Mouse (Mus musculus): ENCODE measurements around the gene Slc6a6. TPM values are rescaled to one million over a fixed set of nuclear protein-coding genes. Genes with fewer than 3 reads are reported as not detected.

Slc6a6 gene
- polyA plus RNA-seq, 1 experiment from 2014 or later, result 64.0 TPM

DNA sequence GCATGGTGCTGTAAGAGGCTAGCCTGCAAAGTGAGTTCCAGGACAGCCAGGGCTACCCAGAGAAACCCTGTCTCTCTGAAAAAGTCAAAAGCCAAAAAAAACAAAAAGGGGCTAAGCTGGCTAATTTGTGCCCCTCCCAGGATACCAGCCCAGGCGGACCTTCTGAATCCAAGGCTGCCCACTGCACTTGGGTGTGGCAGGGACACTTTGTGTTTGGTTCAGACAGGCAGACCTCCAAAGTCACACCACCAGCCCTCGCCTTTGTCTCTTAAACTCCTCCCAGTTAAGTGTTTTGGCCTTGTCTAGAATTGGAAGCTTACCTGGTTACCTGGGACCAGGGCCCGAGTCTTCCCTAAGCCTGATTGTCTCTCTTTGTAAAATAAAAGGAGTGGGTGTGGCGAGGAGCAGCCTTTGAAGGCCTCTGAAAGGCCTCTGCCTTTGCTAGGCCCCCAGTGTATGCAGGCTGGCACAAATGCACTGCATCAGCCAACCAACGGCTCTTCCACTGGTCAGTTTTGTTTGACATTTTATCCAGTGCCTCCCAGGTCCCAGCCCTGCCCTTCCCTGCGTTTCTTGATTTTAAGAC lies 26.6 kb downstream of the Slc6a6 start:
- Histone ChIP-seq H3K4me3 (ENCODE audit: low read depth, low read length) (no peak overlapping the region), H3K9ac (ENCODE audit: low read depth, low read length) (no peak overlapping the region), H3K9me3 (ENCODE audit: control insufficient read depth, low read length) (no peaks in the 10 kb centered on the region), H3K27me3 (ENCODE audit: control insufficient read depth, insufficient read depth, low read length) (no peaks in the 10 kb centered on the region), H3K4me2 (replicated peaks; ENCODE audit: low read depth, low read length) (no peak overlapping the region), H3K4me1 (replicated peaks; ENCODE audit: control insufficient read depth, insufficient read depth, low read length) (peaks cover 15% of the 10 kb centered on the region), H3K27ac (ENCODE audit: low read depth, low read length) (no peak overlapping the region), H3K36me3 (ENCODE audit: control insufficient read depth, insufficient read depth, low read length) (no peaks in the 10 kb centered on the region)
- no peak for ATAC-seq (ENCODE audit: low FRiP score)
- DNase-seq (ENCODE audit: low spot score), result no peak
- WGBS, result 43% methylated on average over 6 of the region's 6 CpGs

DNA sequence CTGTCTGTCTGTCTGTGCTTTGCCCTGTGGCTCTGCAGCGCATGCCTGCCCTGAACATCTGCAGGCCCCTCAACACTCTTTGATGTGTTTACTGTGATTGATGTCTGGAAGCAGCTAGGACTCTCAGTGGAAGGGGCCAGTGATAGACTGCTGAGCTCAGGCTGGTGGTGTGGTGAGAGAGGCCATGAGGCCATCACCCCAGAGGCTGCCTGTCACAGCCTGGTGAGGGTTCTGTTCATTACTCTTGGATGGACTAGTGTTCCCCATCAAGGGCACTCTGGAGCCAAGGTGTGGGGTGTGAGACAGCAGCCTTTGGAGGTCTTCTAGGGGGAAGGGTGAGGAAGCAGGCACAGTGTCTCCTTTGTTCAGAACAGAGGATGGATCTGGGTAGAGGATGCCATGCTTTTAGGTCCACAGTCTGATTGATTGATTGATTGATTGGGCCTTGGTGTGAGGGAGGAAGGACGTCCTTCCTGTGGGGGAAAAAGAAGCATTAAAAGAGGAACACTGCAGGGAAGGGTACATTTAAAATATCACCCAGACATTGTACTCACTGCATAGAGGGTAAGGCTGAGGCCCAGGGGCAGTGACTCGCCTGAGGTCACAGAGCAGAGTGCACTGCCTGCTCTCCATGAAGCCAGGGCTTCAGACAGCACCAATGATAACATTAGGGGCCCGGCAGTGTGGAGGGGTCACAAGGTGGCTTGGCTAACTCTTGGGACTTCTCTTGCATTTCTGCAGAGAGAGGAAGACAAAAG lies 28.4 kb downstream of the Slc6a6 start:
- peaks cover 15% of the 10 kb centered on the region for H3K4me1 ChIP-seq (replicated peaks; ENCODE audit: control insufficient read depth, insufficient read depth, low read length)
- H3K9ac ChIP-seq (ENCODE audit: low read depth, low read length), result peak overlapping the region; percentile 28; the same call in 1 of the 2 replicates
- H3K36me3 ChIP-seq (ENCODE audit: control insufficient read depth, insufficient read depth, low read length), result no peaks in the 10 kb centered on the region
- no peak overlapping the region for H3K4me3 ChIP-seq (ENCODE audit: low read depth, low read length)
- DNase-seq (ENCODE audit: low spot score) (no peak), ATAC-seq (ENCODE audit: low FRiP score) (peak; percentile 33; the same call in 1 of the 2 replicates)
- H3K4me2 ChIP-seq (replicated peaks; ENCODE audit: low read depth, low read length), result no peak overlapping the region
- no peaks in the 10 kb centered on the region for H3K27me3 ChIP-seq (ENCODE audit: control insufficient read depth, insufficient read depth, low read length)
- H3K27ac ChIP-seq (ENCODE audit: low read depth, low read length), result peak overlapping the region; percentile 87
- no peaks in the 10 kb centered on the region for H3K9me3 ChIP-seq (ENCODE audit: control insufficient read depth, low read length)
- 10% methylated on average over 4 of the region's 4 CpGs for WGBS

DNA sequence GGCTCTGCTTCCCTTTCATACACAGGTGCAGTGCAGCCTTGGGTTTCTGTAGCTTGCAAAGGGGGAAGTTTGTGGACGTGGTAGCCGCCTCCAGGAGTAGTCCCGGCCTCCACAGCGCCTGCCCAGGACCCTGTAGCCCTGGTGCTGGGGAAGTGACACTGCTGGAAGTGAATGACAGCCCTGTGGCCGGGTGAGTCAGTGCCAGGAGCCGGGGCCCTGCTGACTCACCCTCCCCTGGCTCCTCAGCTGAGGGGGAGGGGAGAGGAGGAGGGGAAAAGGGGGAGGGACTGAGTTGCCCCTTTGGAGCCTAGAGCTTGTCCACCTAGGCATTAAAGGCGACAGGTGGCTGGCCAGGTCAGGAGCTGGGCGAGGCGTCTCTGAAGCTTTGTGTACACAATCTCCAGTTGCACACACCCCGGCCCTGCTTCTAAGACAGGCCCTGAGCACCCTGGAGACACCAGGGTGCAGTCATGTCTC lies 29.0 kb downstream of the Slc6a6 start:
- H3K4me3 ChIP-seq (ENCODE audit: low read depth, low read length), result no peak overlapping the region
- no peak overlapping the region for H3K4me2 ChIP-seq (replicated peaks; ENCODE audit: low read depth, low read length)
- no peaks in the 10 kb centered on the region for H3K36me3 ChIP-seq (ENCODE audit: control insufficient read depth, insufficient read depth, low read length)
- no peaks in the 10 kb centered on the region for H3K9me3 ChIP-seq (ENCODE audit: control insufficient read depth, low read length)
- peak overlapping the region; percentile 87 for H3K27ac ChIP-seq (ENCODE audit: low read depth, low read length)
- ATAC-seq (ENCODE audit: low FRiP score), result peak; percentile 71
- H3K27me3 ChIP-seq (ENCODE audit: control insufficient read depth, insufficient read depth, low read length), result no peaks in the 10 kb centered on the region
- WGBS, result 5% methylated on average over 10 of the region's 10 CpGs
- H3K4me1 ChIP-seq (replicated peaks; ENCODE audit: control insufficient read depth, insufficient read depth, low read length), result peaks cover 15% of the 10 kb centered on the region
- DNase-seq (ENCODE audit: low spot score), result peak; percentile 64
- peak overlapping the region; percentile 7; the same call in 1 of the 2 replicates for H3K9ac ChIP-seq (ENCODE audit: low read depth, low read length)

DNA sequence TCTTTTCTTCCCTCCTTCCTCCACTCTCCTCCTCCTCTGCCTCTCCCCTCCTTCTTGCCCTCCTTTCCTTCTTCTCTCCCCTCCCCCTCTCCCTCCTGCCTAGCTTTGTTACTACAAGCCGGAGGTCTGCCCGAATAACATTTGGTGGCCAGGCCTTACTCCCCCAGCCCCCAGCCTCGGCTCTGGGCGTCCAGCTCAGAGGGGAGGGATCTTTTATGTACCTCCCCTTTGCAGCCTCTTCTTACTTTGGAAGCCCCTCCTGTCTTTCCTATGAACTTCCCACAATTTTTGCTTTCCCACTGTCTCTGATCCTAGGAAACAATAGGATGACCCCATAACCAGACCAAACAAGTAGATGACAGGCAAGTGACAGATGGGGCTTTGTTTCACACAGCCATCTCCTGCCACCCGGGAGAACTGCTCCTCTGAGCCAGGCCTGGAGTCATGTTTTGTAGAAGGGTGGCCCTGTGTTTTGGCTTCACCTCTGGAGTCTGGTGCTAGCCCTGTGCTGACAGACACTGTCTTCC lies 29.6 kb downstream of the Slc6a6 start:
- DNase-seq (ENCODE audit: low spot score), result peak; percentile 68

DNA sequence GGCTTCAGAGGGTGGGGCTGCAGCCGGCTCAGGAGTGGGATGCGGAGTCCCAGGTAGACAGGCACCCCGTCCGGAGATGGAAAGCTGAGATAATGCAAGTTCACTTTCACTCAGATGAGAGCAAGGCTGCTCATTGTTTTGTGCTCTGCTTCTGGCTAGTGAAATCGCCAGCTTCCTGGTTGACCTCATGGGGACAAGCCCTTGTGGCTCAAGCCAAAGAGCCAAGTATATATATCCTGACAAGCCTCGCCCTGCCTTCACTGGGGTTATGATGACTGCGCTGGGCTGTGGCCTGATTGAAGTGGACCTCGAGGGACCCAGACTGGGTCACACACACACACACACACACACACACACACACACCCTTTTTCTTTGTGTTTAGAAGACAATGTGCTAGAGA lies 31.2 kb downstream of the Slc6a6 start:
- H3K27me3 ChIP-seq (ENCODE audit: control insufficient read depth, insufficient read depth, low read length), result no peaks in the 10 kb centered on the region
- H3K4me1 ChIP-seq (replicated peaks; ENCODE audit: control insufficient read depth, insufficient read depth, low read length), result peaks cover 30% of the 10 kb centered on the region
- 87% methylated on average over 8 of the region's 8 CpGs for WGBS
- H3K9ac ChIP-seq (ENCODE audit: low read depth, low read length), result no peak overlapping the region
- H3K4me3 ChIP-seq (ENCODE audit: low read depth, low read length), result no peak overlapping the region
- no peak overlapping the region for H3K27ac ChIP-seq (ENCODE audit: low read depth, low read length)
- no peaks in the 10 kb centered on the region for H3K36me3 ChIP-seq (ENCODE audit: control insufficient read depth, insufficient read depth, low read length)
- DNase-seq (ENCODE audit: low spot score), result no peak
- no peaks in the 10 kb centered on the region for H3K9me3 ChIP-seq (ENCODE audit: control insufficient read depth, low read length)
- no peak overlapping the region for H3K4me2 ChIP-seq (replicated peaks; ENCODE audit: low read depth, low read length)
- no peak for ATAC-seq (ENCODE audit: low FRiP score)

More for the DNA sequence above, 29.6 kb downstream of the Slc6a6 start:
- peak overlapping the region; percentile 87 for H3K27ac ChIP-seq (ENCODE audit: low read depth, low read length)
- H3K27me3 ChIP-seq (ENCODE audit: control insufficient read depth, insufficient read depth, low read length), result no peaks in the 10 kb centered on the region
- H3K9ac ChIP-seq (ENCODE audit: low read depth, low read length), result no peak overlapping the region
- H3K4me2 ChIP-seq (replicated peaks; ENCODE audit: low read depth, low read length), result no peak overlapping the region
- 2% methylated on average over 5 of the region's 5 CpGs for WGBS
- H3K9me3 ChIP-seq (ENCODE audit: control insufficient read depth, low read length), result no peaks in the 10 kb centered on the region
- no peaks in the 10 kb centered on the region for H3K36me3 ChIP-seq (ENCODE audit: control insufficient read depth, insufficient read depth, low read length)
- peaks cover 15% of the 10 kb centered on the region for H3K4me1 ChIP-seq (replicated peaks; ENCODE audit: control insufficient read depth, insufficient read depth, low read length)
- peak; percentile 62 for ATAC-seq (ENCODE audit: low FRiP score)
- H3K4me3 ChIP-seq (ENCODE audit: low read depth, low read length), result no peak overlapping the region

DNA sequence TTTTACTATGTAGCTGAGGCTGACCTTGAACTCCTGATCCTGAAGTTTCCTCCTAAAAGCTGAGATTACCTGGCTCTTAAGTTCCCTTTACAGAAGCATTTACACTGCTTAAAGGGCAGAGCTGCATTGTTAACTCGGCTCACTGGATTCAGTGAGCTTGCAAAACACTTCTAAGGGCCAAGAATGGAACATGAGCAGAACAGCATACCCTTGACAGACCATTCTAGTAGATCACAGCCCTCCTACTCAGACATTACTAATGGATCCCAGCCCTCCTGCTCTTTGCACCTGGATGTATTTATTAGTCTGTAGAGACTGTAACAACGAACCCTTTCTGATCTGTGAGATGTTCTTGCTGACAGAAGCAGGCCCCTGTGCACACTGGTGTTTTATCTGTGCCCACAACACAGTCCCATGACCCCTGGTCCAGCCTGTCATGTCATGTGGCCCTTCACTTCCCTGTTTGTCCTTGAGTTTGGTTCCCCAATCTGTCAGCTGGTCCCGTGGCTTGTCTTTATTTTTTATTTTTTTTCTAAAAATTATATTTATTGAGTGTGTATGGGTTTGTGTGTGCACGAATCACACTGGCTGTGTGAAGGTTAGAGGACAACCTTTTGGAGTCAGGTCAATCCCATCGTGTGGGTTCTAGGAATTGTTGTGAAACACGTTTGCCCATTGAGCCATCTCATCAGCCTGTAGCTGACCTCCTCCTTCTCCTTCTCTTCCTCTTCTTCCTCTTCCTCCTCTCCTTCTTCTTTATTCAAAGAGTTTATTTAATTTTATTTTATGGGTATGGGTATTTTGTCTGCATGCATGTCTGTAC lies 32.3 kb downstream of the Slc6a6 start:
- WGBS, result 75% methylated on average over 6 of the region's 6 CpGs
- H3K9ac ChIP-seq (ENCODE audit: low read depth, low read length), result no peak overlapping the region
- H3K36me3 ChIP-seq (ENCODE audit: control insufficient read depth, insufficient read depth, low read length), result no peaks in the 10 kb centered on the region
- H3K4me1 ChIP-seq (replicated peaks; ENCODE audit: control insufficient read depth, insufficient read depth, low read length), result peaks cover 39% of the 10 kb centered on the region
- no peak overlapping the region for H3K4me3 ChIP-seq (ENCODE audit: low read depth, low read length)
- DNase-seq (ENCODE audit: low spot score), result no peak
- no peak for ATAC-seq (ENCODE audit: low FRiP score)
- H3K27me3 ChIP-seq (ENCODE audit: control insufficient read depth, insufficient read depth, low read length), result no peaks in the 10 kb centered on the region
- no peak overlapping the region for H3K27ac ChIP-seq (ENCODE audit: low read depth, low read length)
- no peak overlapping the region for H3K4me2 ChIP-seq (replicated peaks; ENCODE audit: low read depth, low read length)
- no peaks in the 10 kb centered on the region for H3K9me3 ChIP-seq (ENCODE audit: control insufficient read depth, low read length)

DNA sequence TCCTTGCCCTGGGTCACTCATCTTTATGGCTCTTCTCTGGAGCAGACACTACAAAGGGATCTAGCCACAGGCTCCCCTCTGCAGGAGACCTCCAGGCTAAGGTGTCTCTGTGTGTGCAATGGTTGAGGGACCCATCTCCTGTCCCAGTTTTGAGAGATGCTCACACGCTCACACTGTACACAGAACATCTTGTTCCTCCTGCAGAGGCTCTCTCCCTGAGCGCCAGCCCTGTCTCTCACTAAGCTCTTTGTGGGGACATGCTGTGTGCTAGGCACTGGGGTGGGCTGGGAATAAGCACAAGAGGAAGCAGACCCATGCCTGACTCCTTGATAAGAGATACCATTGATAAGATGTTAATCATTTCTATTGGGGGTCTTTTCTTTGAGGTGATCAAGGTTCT lies 34.2 kb downstream of the Slc6a6 start:
- no peak for ATAC-seq (ENCODE audit: low FRiP score)
- Histone ChIP-seq H3K27ac (ENCODE audit: low read depth, low read length) (peak overlapping the region; percentile 76), H3K4me1 (replicated peaks; ENCODE audit: control insufficient read depth, insufficient read depth, low read length) (peaks cover 32% of the 10 kb centered on the region), H3K4me3 (ENCODE audit: low read depth, low read length) (no peak overlapping the region), H3K9me3 (ENCODE audit: control insufficient read depth, low read length) (no peaks in the 10 kb centered on the region), H3K27me3 (ENCODE audit: control insufficient read depth, insufficient read depth, low read length) (no peaks in the 10 kb centered on the region), H3K36me3 (ENCODE audit: control insufficient read depth, insufficient read depth, low read length) (no peaks in the 10 kb centered on the region), H3K4me2 (replicated peaks; ENCODE audit: low read depth, low read length) (no peak overlapping the region), H3K9ac (ENCODE audit: low read depth, low read length) (no peak overlapping the region)
- WGBS, result 69% methylated on average over 2 of the region's 2 CpGs
- DNase-seq (ENCODE audit: low spot score), result no peak

DNA sequence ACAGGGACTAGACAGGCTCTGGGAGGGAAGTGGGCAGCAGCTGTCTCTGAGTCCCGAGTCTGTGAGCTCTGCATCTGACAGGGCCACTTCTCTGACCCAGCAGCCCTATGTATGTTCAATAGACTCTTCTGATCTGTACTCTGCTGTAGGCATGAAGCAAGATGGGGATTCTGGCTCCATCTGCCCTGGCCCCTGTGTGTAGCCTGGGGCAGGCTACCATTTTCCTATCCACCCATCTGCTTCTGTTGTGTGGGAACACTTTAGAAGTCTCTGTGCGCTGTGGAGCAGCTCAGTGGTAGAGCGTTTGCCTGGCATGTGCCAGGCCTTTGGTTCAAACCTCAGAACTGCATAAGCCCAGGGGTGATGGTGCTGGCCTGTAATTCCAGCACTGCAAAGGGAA lies 34.8 kb downstream of the Slc6a6 start:
- DNase-seq (ENCODE audit: low spot score), result no peak
- Histone ChIP-seq H3K27ac (ENCODE audit: low read depth, low read length) (peak overlapping the region; percentile 76), H3K9ac (ENCODE audit: low read depth, low read length) (no peak overlapping the region), H3K4me2 (replicated peaks; ENCODE audit: low read depth, low read length) (no peak overlapping the region), H3K36me3 (ENCODE audit: control insufficient read depth, insufficient read depth, low read length) (no peaks in the 10 kb centered on the region), H3K27me3 (ENCODE audit: control insufficient read depth, insufficient read depth, low read length) (no peaks in the 10 kb centered on the region), H3K9me3 (ENCODE audit: control insufficient read depth, low read length) (no peaks in the 10 kb centered on the region), H3K4me3 (ENCODE audit: low read depth, low read length) (no peak overlapping the region), H3K4me1 (replicated peaks; ENCODE audit: control insufficient read depth, insufficient read depth, low read length) (peaks cover 29% of the 10 kb centered on the region)
- 65% methylated on average over 3 of the region's 3 CpGs for WGBS
- no peak for ATAC-seq (ENCODE audit: low FRiP score)
